Mouse (Mus musculus) C2C12 (cell line): ENCODE results near the gene Ywhae. TPM values are rescaled to one million over a fixed set of nuclear protein-coding genes. Genes with fewer than 3 reads are reported as not detected.
"Not testable (repeated sequence)": the region's sequence is repeated elsewhere in the genome, so short reads cannot be mapped to it uniquely, and the experiment has no call there.

ENCODE experiments used
- H3K27me3 ChIP-seq: one replicate; pipeline ENCODE4 v1.6.1; 2011; ENCODE audit not compliant: control insufficient read depth, insufficient read depth, insufficient read length
- H3K36me3 ChIP-seq: one replicate; pipeline ENCODE4 v1.6.1; 2011; ENCODE audit not compliant: control insufficient read depth, insufficient read depth
- H3K4me3 ChIP-seq: one replicate; pipeline ENCODE4 v1.5.1; 2011; ENCODE audit warnings: mild to moderate bottlenecking, control low read depth; ENCODE audit not compliant: poor library complexity, insufficient read depth, severe bottlenecking
- H3K79me2 ChIP-seq: one replicate; pipeline ENCODE4 v1.6.1; 2011; ENCODE audit not compliant: control insufficient read depth, insufficient read depth
- H3K79me3 ChIP-seq: one replicate; pipeline ENCODE4 v1.6.1; 2011; ENCODE audit warnings: low read depth, control low read depth
- H3ac ChIP-seq: one replicate; pipeline ENCODE3; 2011; ENCODE audit warnings: low read depth; ENCODE audit not compliant: control insufficient read depth, insufficient read length
- CEBPB ChIP-seq: IDR thresholded peaks from one replicate; pipeline ENCODE4 v1.6.1; 2011; ENCODE audit warnings: low read depth, mild to moderate bottlenecking, control low read depth, moderate library complexity
- CTCF ChIP-seq: IDR thresholded peaks from one replicate; pipeline ENCODE4 v1.5.1; 2011; ENCODE audit not compliant: control insufficient read depth, insufficient read depth, insufficient read length
- FOSL1 ChIP-seq: IDR thresholded peaks from one replicate; pipeline ENCODE4 v1.8.0; 2011; ENCODE audit warnings: mild to moderate bottlenecking, low read length; ENCODE audit not compliant: poor library complexity, insufficient read depth, severe bottlenecking
- MAX ChIP-seq: IDR thresholded peaks from one replicate; pipeline ENCODE4 v1.6.1; 2011; ENCODE audit warnings: mild to moderate bottlenecking, control low read depth
- MYOD1 ChIP-seq: IDR thresholded peaks from one replicate; pipeline ENCODE4 v1.6.1; 2011; ENCODE audit warnings: low read depth; ENCODE audit not compliant: control insufficient read depth, insufficient read length
- MYOG ChIP-seq: IDR thresholded peaks from one replicate; pipeline ENCODE4 v1.6.1; 2011; ENCODE audit not compliant: control insufficient read depth, insufficient read length; ENCODE audit errors: extremely low read depth
- USF1 ChIP-seq: IDR thresholded peaks from one replicate; pipeline ENCODE4 v1.6.1; 2011; ENCODE audit warnings: low read depth, mild to moderate bottlenecking, control low read depth, moderate library complexity
- polyA plus RNA-seq: library from polyadenylated mRNA; unstranded; fragments of >200 nt; fragmentation: generic; extraction: Trizol; gene quantifications from one replicate; pipeline ENCODE4 v1.2.1, GENCODE M21; 2012; ENCODE audit warnings: missing spikeins

The Ywhae gene
- polyA plus RNA-seq, 1 experiment, result 528 TPM

GRCm38 (mm10) chr11:75713949-75714348 is 18.7 kb upstream of the Ywhae start:
- Histone ChIP-seq H3K79me3 (no peaks in the 10 kb centered on the region), H3K79me2 (no peaks in the 10 kb centered on the region), H3K36me3 (no peaks in the 10 kb centered on the region), H3ac (no peak overlapping the region), H3K27me3 (no peaks in the 10 kb centered on the region), H3K4me3 (no peak overlapping the region)
- TF ChIP-seq FOSL1 (no peak), USF1 (no peak), MAX (no peak), CTCF (no peak), CEBPB (no peak), MYOG (no peak), MYOD1 (no peak)

- Histone ChIP-seq H3K79me2 (no peaks in the 10 kb centered on the region), H3K27me3 (no peaks in the 10 kb centered on the region), H3K4me3 (no peak overlapping the region), H3ac (no peak overlapping the region), H3K79me3 (no peaks in the 10 kb centered on the region), H3K36me3 (no peaks in the 10 kb centered on the region)
- no peak for TF ChIP-seq CEBPB
- no peak for TF ChIP-seq MYOG
- TF ChIP-seq USF1, result no peak
- no peak for TF ChIP-seq CTCF
- TF ChIP-seq MYOD1, result no peak
- TF ChIP-seq MAX, result no peak
- TF ChIP-seq FOSL1, result no peak
Observed at GRCm38 (mm10) chr11:75715556-75715955, 17.1 kb upstream of the Ywhae start.

GRCm38 (mm10) chr11:75716661-75717325 is 15.9 kb upstream of the Ywhae start:
- no peaks in the 10 kb centered on the region for H3K79me2 ChIP-seq
- H3K79me3 ChIP-seq, result no peaks in the 10 kb centered on the region
- H3K4me3 ChIP-seq, result no peak overlapping the region
- no peaks in the 10 kb centered on the region for H3K27me3 ChIP-seq
- no peaks in the 10 kb centered on the region for H3K36me3 ChIP-seq
- no peak overlapping the region for H3ac ChIP-seq
- TF ChIP-seq CTCF, result no peak
- no peak for TF ChIP-seq CEBPB
- no peak for TF ChIP-seq MAX
- TF ChIP-seq MYOG, result no peak
- TF ChIP-seq FOSL1, result no peak

- Histone ChIP-seq H3K36me3 (no peaks in the 10 kb centered on the region), H3K27me3 (no peaks in the 10 kb centered on the region), H3K4me3 (no peak overlapping the region), H3ac (no peak overlapping the region), H3K79me2 (no peaks in the 10 kb centered on the region), H3K79me3 (no peaks in the 10 kb centered on the region)
- TF ChIP-seq MYOD1, result no peak
- TF ChIP-seq MAX, result no peak
- TF ChIP-seq USF1, result no peak
- no peak for TF ChIP-seq CTCF
- TF ChIP-seq MYOG, result no peak
- TF ChIP-seq FOSL1, result no peak
- no peak for TF ChIP-seq CEBPB
Observed at GRCm38 (mm10) chr11:75722339-75722738, 10.3 kb upstream of the Ywhae start.

- Histone ChIP-seq H3ac (no peak overlapping the region), H3K4me3 (no peak overlapping the region), H3K79me2 (peaks cover 7% of the 10 kb centered on the region), H3K36me3 (no peaks in the 10 kb centered on the region), H3K79me3 (no peaks in the 10 kb centered on the region), H3K27me3 (no peaks in the 10 kb centered on the region)
- TF ChIP-seq MAX (no peak), MYOG (no peak), CTCF (no peak), USF1 (no peak), FOSL1 (no peak), MYOD1 (no peak), CEBPB (no peak)
Observed at GRCm38 (mm10) chr11:75727168-75727567, 5.5 kb upstream of the Ywhae start.

- not testable (repeated sequence) for H3K36me3 ChIP-seq, H3K79me3 ChIP-seq, H3ac ChIP-seq, H3K79me2 ChIP-seq, H3K27me3 ChIP-seq, H3K4me3 ChIP-seq
Observed at GRCm38 (mm10) chr11:75727659-75728058, 5.0 kb upstream of the Ywhae start.
